Mouse (Mus musculus): Measurements from ENCODE around the gene Wnt7a.

Wnt7a gene

DNA sequence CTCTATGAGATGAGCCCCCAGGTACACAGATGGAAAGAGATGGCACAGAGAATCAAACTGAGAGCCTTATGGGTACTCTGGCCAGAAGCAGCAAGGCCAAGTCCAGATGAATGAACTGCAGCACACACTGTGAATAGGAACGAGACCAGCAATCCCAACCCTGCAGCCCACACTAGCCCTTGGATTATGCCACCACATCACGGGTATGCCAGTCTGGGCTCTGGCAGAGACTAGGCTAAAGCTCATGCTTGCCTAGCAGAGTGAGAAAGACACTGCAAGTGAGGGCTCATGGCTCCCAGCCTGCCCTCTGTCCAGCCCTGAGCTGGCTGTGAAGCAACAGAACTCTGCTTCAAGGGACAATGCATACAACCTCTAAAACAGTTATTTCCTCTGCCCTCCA, 26.7 kb downstream of the Wnt7a start:
- no peak for DNase-seq (ENCODE audit: low spot score)

DNA sequence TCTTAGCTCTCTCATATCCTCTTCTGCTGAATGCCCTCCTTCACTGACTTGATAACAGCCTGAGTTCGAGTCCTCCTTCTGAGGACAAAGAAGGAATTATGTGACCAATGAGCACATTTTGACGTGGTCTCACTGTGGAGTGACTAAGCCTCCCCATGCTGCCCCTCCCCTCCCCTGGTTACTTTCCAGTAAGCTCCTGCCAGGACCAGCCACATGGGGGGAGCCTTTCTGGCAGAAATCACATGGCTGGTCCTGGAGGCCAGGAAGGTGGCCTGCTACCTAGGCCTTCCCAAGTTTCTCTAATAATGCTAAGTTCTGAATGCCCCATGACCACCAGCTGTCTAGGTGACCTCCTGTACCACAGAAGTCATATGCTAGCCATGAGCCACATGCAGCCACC, 27.3 kb downstream of the Wnt7a start:
- DNase-seq (ENCODE audit: low spot score) = no peak

DNA sequence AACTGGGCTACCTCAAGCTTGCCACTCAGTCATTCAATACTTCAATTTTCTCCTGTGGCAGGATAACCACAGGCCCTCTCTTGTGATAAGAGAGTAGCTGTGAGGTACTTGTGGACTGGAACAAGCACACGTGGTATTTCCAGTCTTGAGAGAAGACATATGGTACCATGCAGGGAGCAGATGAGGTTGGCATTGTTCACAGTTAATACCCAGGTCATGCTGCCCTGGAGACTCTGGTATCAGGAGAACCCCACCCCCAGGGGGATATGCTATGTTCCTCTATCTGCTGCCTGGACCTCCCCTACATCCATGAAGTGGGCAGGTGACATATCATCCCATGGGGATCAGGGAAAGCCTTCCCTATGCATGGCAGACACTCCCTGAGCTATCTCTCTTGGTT, 27.9 kb downstream of the Wnt7a start:
- DNase-seq (ENCODE audit: low spot score) = no peak

DNA sequence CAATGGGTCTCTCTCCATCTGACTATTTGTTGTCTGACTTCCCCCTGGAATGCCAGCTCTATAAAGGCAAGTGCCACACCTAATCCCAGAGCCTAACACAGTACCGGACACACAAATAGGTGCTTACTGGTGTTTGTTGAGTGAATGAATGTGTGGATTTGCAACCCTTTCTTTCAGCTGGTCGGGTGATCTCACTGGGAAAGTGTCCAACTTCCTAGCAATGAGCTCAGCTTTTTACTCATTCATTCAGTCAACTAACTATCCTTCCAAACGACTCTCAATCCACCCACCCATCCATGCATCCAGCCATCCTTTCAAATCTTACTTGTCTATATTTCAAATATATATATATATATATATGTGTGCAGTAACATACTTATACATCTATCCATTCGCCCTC, 31.3 kb downstream of the Wnt7a start:
- no peak for DNase-seq (ENCODE audit: low spot score)

DNA sequence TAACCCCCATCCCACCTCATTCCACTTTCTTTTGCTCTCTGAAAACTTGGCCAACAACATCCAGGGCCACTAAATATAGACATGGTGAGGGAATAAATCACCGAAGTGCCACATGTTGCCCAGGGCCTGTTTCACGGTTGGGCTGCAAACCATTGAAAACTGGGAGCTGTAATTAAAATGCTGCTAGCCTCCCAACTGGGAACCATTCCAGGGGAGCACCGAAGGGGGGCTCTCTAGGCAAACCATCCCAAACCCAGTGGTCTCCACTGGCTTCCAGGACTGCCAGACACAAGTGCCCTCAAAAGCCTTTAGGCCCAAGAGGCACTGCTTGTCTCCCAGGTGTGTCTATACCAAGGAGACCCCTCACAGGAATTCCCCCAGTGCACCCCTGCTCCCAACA, 31.9 kb downstream of the Wnt7a start:
- no peak for DNase-seq (ENCODE audit: low spot score)

DNA sequence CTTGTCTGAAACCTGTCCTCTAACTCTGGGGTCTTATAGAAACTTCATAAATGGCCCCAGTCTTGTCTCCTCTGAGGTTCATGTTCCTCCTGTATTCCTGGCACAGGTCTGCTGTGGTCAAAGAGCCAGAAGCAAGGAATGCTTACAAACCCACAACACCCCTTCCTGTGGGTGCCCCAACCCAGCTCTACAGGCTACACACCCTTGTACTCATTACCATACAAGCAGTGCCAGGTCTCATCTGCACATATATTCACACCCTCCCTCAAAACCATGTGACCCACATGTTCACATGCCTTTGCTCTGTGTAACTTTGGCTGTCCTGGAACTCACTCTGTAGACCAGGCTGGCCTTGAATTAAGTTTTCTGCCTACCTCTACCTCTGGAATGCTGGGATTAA, 38.2 kb downstream of the Wnt7a start:
- no peak for DNase-seq (ENCODE audit: low spot score)

DNA sequence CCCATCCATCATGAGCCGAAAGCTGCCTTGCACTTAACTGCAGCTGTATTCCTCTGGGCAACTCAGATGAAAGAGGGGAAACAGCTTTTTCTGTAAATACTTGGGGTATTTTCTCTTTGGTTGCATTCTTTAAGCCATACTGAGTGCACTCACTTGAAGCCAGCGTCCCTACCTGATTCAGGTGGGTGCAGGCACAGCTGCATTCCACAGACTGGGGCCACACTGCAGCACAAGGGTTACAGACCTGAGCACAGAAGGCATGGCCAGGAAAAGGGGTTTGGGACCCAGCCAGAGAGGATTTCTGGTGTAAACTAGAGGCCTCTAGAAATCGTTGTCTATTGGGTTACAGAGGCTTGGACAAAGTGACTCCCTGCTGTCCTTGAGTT, 38.6 kb downstream of the Wnt7a start:
- DNase-seq (ENCODE audit: low spot score) = no peak

DNA sequence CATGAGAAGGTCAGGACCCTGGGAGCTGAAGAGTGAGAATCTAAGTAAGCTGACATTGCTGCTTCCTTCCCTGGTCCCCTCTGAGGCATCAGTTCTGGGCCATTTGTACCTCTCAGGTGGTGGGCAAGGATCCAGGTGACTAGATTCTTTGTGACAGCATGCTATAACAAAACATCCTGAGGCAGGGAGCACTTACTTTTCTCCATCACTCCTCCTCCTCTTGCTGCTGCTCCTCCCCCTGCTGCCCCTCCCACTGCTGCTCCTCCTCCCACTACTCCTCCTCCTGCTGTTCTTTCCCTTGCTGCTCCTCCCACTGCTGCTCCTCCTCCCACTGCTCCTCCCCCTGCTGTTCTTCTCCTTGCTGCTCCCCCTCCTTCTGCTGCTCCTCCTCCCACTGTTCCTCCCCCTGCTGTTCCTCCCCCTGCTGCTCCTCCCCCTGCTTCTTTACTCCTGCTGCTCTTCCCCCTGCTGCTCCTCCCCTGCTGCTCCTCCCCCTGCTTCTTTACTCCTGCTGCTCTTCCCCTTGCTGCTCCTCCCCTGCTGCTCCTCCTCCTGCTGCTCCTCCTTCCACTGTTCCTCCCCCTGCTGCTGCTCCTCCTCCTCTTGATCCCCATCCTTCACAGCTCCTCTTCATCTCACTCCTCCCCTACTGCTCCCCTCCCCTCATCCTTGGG, 39.1 kb downstream of the Wnt7a start:
- DNase-seq (ENCODE audit: low spot score) = peak; percentile 24

DNA sequence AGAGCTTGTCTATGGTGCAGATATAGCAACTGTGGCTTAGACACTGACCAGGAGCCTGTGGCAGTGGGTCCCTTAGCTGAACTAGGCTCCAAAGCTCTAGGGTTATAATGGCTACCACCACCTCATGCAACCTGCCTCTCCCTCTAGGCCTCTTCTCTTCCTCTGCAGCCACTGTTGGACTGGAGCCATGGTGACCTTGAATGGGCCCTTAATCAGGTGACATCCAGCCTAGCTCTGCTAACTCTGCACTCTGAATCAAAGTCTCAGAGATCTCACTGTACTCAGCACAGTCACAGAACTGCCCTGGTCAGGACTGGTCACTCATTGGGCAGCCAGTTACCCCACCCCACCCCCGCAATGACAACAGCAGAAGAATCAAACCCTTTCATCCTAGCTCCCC, 44.4 kb downstream of the Wnt7a start:
- DNase-seq (ENCODE audit: low spot score) = no peak

DNA sequence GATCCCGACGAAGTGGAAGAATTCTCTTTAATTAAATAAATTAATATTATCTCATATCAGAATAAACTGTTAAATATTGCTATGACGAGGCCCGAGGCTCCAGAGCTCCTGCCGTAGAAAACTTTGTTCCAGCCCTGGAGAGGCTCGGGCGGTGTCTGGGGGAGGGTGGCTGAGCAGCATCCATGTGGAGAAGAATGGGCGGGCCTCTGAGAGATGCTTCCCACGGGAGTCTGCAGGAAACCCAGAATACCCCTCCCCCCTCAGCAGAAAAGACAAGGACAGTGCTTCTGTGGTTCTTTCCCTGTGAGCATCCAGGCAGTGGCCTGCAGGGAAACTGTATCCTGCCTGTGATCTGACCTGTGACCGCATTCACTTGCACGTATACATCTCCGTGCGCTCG, 45.7 kb downstream of the Wnt7a start:
- no peak for DNase-seq (ENCODE audit: low spot score)

DNA sequence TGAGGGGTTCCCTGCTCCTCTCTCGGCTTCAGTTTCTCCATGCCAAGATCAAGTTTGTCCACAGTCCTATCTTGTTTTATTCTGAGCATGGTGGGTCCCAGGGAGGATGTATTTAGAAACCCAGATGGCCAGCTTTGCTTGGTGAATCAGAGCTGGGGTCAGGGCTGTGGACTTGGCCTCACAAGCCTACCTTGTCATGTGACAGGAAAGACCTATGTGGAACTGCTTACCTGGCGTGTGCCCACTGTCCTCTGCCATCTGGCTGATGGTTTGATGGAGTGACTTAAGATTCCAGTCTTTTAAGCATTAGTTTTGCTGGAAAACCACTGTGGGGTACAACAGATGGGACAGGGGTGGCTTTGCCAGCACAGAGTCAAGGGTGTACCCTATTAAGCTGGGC, 48.4 kb downstream of the Wnt7a start:
- no peak for DNase-seq (ENCODE audit: low spot score)

DNA sequence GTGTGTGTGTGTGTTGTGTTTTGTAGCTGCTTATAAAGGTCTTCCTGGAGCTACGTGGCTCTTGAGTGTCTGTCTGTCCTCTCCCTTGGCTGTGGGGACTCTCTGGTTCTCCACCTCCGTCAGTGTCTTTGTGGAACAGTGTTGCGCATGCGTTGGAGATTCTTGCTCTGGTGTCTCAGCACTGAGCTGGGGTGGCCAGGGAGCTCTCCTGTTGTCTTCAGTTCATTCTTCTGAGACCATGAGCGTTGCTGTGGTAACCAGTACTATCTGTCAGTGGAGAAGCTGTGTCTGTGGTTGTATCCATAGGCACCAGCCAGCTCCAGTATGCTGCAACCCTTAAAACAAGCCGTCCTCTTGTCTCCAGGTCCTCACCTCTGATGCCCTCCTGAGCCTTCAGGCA, 50.2 kb downstream of the Wnt7a start:
- DNase-seq (ENCODE audit: low spot score) = peak; percentile 52

DNA sequence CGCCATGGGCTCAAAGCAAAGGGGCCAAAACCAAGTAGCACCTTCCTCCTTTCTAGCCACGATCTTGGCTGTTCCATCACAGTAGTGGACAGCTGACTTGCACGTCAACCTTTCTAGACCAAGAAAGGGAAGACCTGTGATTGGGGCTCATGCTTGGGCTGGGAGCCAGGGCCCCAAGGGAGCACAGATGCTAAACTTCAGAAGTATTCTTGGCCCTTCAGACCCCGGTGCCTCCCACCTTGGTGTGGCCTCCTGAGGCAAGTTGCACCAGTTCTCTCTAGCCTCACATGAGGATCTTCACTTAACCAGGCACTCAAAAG, 50.8 kb downstream of the Wnt7a start:
- no peak for DNase-seq (ENCODE audit: low spot score)

DNA sequence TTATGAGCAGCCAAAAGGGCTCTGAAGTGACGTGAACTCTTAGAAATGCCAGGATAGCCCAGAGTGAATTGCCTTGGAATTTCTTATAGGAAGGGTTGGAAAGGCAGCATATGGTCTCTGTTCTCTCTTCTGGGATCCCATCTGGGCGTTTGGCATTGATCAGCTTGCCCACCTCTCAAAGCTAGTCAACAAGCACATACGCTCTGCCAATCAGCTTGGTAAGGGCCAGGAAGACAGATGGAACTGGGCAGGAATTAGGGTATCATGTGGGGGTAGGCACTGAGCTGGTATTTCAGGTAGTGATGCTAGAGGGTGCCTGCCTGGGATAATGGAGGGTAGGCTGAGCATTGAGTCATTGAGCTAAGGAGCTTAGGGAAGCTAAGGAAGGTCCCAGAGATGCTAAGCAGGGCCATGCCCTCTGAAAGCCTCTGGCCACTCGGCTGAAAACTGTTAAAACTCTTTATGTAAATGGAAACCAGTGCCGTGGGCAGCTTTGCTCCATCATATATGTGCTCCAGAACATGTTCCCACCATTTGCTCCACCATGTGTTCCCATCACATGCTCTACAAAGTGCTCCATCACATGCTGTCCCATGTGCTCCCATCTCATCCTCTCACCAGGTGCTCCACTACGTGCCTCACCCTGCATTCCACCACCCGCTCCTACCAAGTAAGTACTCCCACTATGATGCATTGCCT, 51.3 kb downstream of the Wnt7a start:
- DNase-seq (ENCODE audit: low spot score) = no peak

DNA sequence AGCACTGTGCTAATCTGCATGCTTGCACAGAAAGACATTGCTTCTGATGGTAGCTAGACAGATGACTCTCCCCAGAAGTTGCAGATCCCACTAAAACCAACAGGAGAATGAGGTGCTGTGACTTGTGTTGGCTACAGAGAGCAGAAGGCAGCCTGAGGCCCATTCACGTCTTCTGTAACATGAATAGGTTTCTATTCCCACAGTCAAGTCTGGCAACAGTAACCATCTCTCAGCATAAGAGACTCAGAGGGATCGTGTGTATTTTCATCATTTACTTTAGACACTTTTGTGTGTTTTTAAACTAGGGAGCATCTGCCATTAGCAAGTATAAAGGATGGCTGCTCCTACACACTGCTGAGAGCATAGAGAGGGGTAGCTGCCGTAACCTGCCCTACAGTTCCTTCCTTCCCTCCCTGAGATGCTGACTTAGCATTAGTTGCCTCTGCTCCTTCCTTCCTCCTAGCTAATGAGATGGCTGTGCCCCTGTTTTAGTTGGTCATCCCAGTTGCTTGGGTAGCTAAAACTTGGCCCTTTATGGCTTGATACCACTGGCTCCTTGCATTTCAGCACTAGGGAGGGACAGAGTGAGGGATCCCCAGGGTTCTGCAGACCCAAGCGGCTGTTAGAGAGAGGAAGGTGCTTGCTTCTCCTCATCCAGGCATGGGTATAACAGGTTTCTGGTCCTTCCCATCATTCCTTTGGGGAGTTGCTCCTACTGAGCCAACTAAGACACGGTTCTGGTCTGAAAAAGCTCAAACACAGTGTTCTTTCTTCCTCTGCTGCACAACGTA, 52.1 kb downstream of the Wnt7a start:
- DNase-seq (ENCODE audit: low spot score) = no peak

DNA sequence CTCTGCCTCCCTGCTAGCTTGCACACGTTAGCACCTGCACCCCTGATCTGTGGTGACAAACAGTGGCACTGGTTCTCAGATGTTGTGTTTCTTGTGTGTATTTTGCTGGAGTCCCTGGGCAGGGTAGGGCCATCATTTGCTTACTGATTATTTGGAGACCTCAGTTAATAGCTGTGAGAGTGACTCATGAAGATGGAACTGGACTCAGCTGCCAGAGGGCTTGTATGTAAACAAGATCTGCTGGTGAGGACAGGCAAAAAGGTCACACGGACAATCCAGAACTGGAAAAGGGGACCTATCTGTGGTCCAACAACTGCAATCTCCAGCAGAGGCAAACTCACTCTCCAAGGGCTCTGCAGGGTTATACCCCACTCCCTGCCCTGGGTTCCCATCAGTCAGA, 52.8 kb downstream of the Wnt7a start:
- no peak for DNase-seq (ENCODE audit: low spot score)

DNA sequence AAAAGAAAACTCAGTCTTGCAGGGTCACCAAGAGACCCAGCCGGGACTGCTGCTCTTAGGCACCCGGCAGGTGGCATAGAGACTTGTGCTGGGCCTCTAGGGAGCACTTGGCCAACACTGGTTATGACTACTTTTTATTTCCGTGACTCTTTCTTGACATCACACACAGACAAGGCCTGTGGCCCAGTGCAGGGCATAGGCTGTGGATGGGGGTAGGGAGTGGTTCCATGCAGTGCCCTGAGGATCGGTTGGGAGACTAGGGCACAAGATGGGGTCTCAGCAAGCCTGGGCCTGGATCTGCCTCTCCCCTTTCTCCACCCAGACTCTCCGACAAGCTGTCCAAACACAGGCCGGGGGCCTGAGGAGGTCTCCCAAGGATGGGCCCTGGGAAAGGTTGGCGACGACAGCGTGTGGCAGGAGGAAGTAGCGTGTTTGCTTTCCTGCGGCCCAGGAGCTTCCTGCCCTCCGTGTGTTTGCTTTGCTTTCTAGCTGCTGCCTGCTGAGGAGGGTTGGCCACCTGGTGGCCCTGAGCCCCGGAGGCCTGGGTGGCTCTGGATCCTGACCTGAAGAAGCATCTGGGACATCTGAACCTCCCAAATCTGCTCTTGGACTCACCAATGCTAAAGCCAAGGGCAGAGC, 53.8 kb downstream of the Wnt7a start:
- no peak for DNase-seq (ENCODE audit: low spot score)

DNA sequence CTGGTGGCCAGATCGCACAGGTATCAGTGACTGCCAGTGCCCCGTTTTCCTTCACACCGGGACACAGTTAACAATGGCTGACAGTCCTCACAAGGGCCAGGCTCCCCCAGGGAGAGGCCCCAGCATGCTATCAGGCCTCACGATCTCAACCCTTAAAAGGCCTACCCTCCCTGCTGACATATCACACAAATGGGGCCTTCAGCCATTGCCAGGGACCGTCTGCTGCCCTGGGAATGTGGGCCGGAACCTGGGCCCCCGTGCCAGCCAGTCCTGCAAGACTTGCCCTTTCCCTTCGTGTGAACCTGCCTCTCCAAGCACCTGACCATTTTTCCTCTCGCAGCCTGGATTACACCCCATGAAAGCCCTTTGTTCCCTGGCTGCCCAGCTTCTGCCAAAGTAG, 61.5 kb downstream of the Wnt7a start:
- no peak for DNase-seq (ENCODE audit: low spot score)

DNA sequence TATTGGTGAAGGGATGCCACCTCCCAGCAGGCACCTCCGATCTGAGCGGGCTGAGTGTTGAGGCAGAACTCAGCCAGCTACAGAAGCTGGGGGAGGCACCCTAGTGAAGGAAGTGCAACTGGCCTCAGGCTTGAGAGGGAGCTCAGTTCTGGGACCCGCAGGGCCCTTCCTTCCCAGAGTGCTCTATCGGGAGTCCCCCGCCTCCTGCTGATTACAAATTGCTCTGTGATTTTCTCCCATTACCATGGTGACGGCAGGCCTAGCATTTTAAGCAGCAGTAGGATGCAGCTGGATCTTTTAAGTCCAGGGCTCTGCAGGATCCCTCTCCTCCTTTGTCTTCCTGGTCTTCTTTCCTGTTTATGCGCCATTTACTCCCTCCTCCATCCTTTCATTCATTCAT, 63.4 kb downstream of the Wnt7a start:
- peak; percentile 80 for DNase-seq (ENCODE audit: low spot score)

DNA sequence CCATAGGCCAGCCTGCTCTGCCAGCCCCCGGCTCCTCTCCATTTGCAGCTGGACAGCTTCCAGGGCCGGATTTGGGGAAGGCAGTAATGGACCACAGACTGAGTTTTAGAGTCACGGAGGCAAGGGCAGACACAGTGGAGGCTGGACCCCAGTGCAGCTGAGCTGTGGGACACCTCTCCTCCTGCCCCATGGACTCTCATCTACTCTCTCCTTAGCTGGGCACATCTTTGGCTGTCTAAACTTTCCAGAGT, 64.3 kb downstream of the Wnt7a start:
- DNase-seq (ENCODE audit: low spot score) = no peak

DNA sequence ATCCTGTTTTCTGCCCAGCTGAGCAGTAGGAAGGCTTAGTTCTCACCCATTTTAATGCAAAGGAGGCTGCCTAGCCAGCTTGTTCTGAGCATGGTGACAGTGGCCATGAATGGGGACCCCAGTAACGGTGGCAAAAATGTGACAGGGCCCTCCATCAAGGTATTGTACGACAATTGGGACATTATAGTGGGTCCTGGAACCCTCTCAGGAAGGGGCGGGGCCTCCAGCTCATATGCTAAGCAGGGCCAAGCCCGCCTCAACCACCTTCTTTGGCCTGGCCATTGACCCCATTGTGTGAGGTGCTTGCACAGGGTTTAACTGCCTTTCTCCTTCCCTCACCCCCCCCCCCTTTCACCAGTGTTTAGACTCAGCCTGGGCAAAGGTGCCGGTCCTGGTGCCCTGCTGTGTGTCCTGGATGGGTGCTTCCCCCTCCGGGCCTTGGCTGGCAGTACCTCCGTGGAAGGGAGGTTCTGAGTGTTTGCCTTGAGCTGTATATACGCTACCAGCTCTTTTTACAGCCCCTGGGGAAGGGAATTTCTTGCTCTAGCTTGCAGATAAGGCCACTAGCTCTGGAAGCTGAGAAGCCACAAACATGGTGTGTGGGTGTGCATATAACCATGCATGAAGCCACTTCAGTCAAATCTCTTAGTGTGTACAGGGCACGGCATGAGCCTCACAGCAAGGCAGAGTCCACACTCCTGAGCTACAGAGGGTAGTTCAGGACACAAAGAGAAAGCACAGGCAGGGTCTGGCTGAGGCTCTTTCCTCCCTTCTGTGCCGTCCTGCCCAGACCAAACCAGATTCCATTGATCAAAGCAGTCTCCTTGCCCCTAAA, 64.9 kb downstream of the Wnt7a start:
- DNase-seq (ENCODE audit: low spot score) = peak; percentile 90

DNA sequence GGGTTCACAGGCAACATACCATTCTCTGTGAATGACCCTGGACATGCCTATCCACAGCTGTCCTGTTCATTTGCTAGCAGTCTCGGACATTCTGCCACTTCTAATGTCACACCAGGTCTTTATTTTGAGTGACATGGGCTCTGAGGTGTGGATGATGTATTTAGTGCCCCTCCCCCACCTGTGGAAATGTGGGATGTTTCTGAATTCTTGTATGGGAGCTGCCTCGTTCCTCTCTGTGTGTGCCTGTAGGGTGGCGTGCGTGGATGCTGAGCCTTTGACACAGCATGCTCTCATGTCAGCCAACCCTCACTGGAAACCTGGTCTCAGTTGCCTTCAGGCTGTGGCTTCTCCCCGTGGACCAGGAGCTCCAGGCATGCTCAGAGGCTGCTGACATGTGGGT, 66.1 kb downstream of the Wnt7a start:
- DNase-seq (ENCODE audit: low spot score) = no peak

All from embryo, embryonic 10.5 days (tissue).